Mouse (Mus musculus) monocyte, adult 59 days (primary cell): ENCODE results near the gene Ankib1. TPM values are rescaled to one million over a fixed set of nuclear protein-coding genes. Genes with fewer than 3 reads are reported as not detected.

Experiments
- total RNA-seq, 2 experiments: library from RNA; stranded (reverse); gene quantifications; one replicate each; pipeline ENCODE4 v1.2.4; 2023

The Ankib1 gene
- total RNA-seq, result 10 to 100 TPM; 38.8 to 45.2 TPM

GRCm38 (mm10) chr5:3802433-3803291 is at the start of gene Ankib1, which contains the start of gene Krit1:
Gene Ankib1, minus strand, starts transcription at chr5:3802925.
Gene Krit1, plus strand, starts transcription at chr5:3803184.

GRCm38 (mm10) chr5:3845026-3845425 is 42.3 kb upstream of the Ankib1 start, which contains the start of gene Lrrd1:
Gene Lrrd1, plus strand, starts transcription at chr5:3845173.

GRCm38 (mm10) chr5:3657085-3657484 is 145.6 kb downstream of the Ankib1 start, which contains the start of gene Gatad1:
Gene Gatad1, minus strand, starts transcription at chr5:3657185.

GRCm38 (mm10) chr5:3650881-3651280 is 151.8 kb downstream of the Ankib1 start, which contains the start of gene Tmbim7:
Gene Tmbim7, plus strand, starts transcription at chr5:3651181.

Other genes with a start within 250 kb of the Ankib1 start
- 10 to 100 TPM; 12.6 to 12.8 TPM for gene 1700109H08Rik, start 231.4 kb downstream of the Ankib1 start, total RNA-seq
- gene Pex1, start 206.9 kb downstream of the Ankib1 start, total RNA-seq, result 10 to 100 TPM; 17.5 to 20.7 TPM
- gene Rbm48, start 206.3 kb downstream of the Ankib1 start, total RNA-seq, result 10 to 100 TPM; 21.6 to 24.3 TPM
- not detected for gene Tmbim7, start 151.7 kb downstream of the Ankib1 start, total RNA-seq
- gene Gatad1, start 145.7 kb downstream of the Ankib1 start, total RNA-seq, result 10 to 100 TPM; 50.2 to 60.1 TPM
- gene Krit1, start 259 bp upstream of the Ankib1 start, total RNA-seq, result 10 to 100 TPM; 50.7 to 54.4 TPM
- gene Lrrd1, start 42.2 kb upstream of the Ankib1 start, total RNA-seq, result not detected
- gene Mterf1a, start 91.0 kb upstream of the Ankib1 start, total RNA-seq, result 1 to 10 TPM; 5.5 to 6.0 TPM
- gene Akap9, start 125.1 kb upstream of the Ankib1 start, total RNA-seq, result 10 to 100 TPM; 64.5 to 70.7 TPM